34 mouse cellular contexts compared by ENCODE assay signal in genomic region chr7:110962943-110963654, GRCm38 (mm10). TPM values are rescaled to one million over a fixed set of nuclear protein-coding genes. Genes with fewer than 3 reads are reported as not detected.
DNase-seq lines count a peak whose midpoint lies in the region; ATAC-seq and TF ChIP-seq lines count a peak whose summit lies in the region.
"Had no signal": no experiment of that assay in that cellular context is flagged by ENCODE, and none has a peak within 500 bp of the region (broad histone marks: within the 10 kb centered on the region; RNA-seq: fewer than 3 reads in every experiment).

No protein-coding gene starts in this region.

- ATAC-seq in kidney, embryonic 14.5 days (ENCODE audit: low FRiP score, low TSS enrichment): 0 out of 2 replicates have a peak, but pooled peaks have one; percentile 66
- peak; percentile 59 for ATAC-seq in granulocyte monocyte progenitor cell, adult 5-6 weeks (replicated peaks; ENCODE audit: poor library complexity, severe bottlenecking)
- peak; percentile 74 for ATAC-seq in liver, embryonic 12.5 days
- ATAC-seq in liver, postnatal 0 days: peak; percentile 36; the same call in 1 of the 2 replicates
- no peak for ATAC-seq in lung, postnatal 0 days
- no peak for ATAC-seq in megakaryocyte-erythroid progenitor cell, adult 5-6 weeks (replicated peaks; ENCODE audit: low FRiP score, low TSS enrichment, poor library complexity, severe bottlenecking)
- no peak for ATAC-seq in stomach, postnatal 0 days (ENCODE audit: low FRiP score, low TSS enrichment)
- ATAC-seq: forebrain, embryonic 16.5 days; inflammation-experienced regulatory T-cells, adult 6 months; midbrain, embryonic 15.5 days; Patski had no signal

- H3K27ac ChIP-seq in kidney, embryonic 14.5 days (ENCODE audit: low read depth, low read length): no peak overlapping the region
- H3K27ac ChIP-seq in liver, embryonic 12.5 days: 0 out of 2 replicates have a peak overlapping the region, but pooled peaks have one; percentile 3
- H3K27ac ChIP-seq in liver, postnatal 0 days (ENCODE audit: low read depth): peak overlapping the region; percentile 46; the same call in 1 of the 2 replicates
- H3K27ac ChIP-seq in lung, postnatal 0 days (ENCODE audit: low read length): no peak overlapping the region
- no peak overlapping the region for H3K27ac ChIP-seq in stomach, postnatal 0 days (replicated peaks)
- H3K27ac ChIP-seq: embryonic facial prominence, embryonic 13.5 days; forebrain, embryonic 10.5 days; hindbrain, embryonic 10.5 days; hindbrain, embryonic 15.5 days; limb, embryonic 10.5 days; limb, embryonic 15.5 days; lung, embryonic 15.5 days; midbrain, embryonic 10.5 days; midbrain, embryonic 15.5 days; neural tube, embryonic 15.5 days; stomach, embryonic 15.5 days had no signal

- WGBS in kidney, embryonic 14.5 days: 44% methylated on average over 9 of the region's 9 CpGs
- WGBS in liver, embryonic 12.5 days (ENCODE audit: insufficient replicate concordance): 44% methylated on average over 9 of the region's 9 CpGs
- 40% methylated on average over 9 of the region's 9 CpGs for WGBS in liver, postnatal 0 days (ENCODE audit: insufficient replicate concordance)
- 70% methylated on average over 9 of the region's 9 CpGs for WGBS in lung, postnatal 0 days
- 67% methylated on average over 9 of the region's 9 CpGs for WGBS in stomach, postnatal 0 days

- H3K4me1 ChIP-seq in kidney, embryonic 14.5 days (ENCODE audit: control insufficient read depth, insufficient read depth, low read length): 0 out of 2 replicates have a peak, but pooled peaks cover 12% of the 10 kb centered on the region
- H3K4me1 ChIP-seq in liver, embryonic 12.5 days: peaks cover 67% of the 10 kb centered on the region
- H3K4me1 ChIP-seq in liver, postnatal 0 days (ENCODE audit: insufficient read depth): peaks cover 22% of the 10 kb centered on the region
- no peaks in the 10 kb centered on the region for H3K4me1 ChIP-seq in lung, postnatal 0 days (ENCODE audit: insufficient read depth, low read depth, low read length)
- no peaks in the 10 kb centered on the region for H3K4me1 ChIP-seq in stomach, postnatal 0 days (replicated peaks; ENCODE audit: control insufficient read depth, insufficient read depth)
- H3K4me1 ChIP-seq: embryonic facial prominence, embryonic 13.5 days; forebrain, embryonic 10.5 days; hindbrain, embryonic 15.5 days; limb, embryonic 10.5 days; lung, embryonic 15.5 days; midbrain, embryonic 15.5 days; stomach, embryonic 15.5 days had no signal

- no peaks in the 10 kb centered on the region for H3K27me3 ChIP-seq in kidney, embryonic 14.5 days (ENCODE audit: control insufficient read depth, insufficient read depth, low read length)
- H3K27me3 ChIP-seq in liver, embryonic 12.5 days (replicated peaks): no peaks in the 10 kb centered on the region
- H3K27me3 ChIP-seq in liver, postnatal 0 days (ENCODE audit: insufficient read depth, low read length): no peaks in the 10 kb centered on the region
- H3K27me3 ChIP-seq in lung, postnatal 0 days (replicated peaks; ENCODE audit: insufficient read depth, low read length): no peaks in the 10 kb centered on the region
- H3K27me3 ChIP-seq in stomach, postnatal 0 days (ENCODE audit: control insufficient read depth, insufficient read depth, low read length): no peaks in the 10 kb centered on the region
- H3K27me3 ChIP-seq: embryonic facial prominence, embryonic 13.5 days; hindbrain, embryonic 15.5 days; limb, embryonic 15.5 days; lung, embryonic 15.5 days; midbrain, embryonic 15.5 days; neural tube, embryonic 15.5 days; Patski; stomach, embryonic 15.5 days had no signal

- no peak overlapping the region for H3K4me2 ChIP-seq in kidney, embryonic 14.5 days (replicated peaks; ENCODE audit: low read depth, low read length)
- H3K4me2 ChIP-seq in liver, embryonic 12.5 days: peak overlapping the region; percentile 28; the same call in 1 of the 2 replicates
- H3K4me2 ChIP-seq in liver, postnatal 0 days (ENCODE audit: low read depth, low read length): peak overlapping the region; percentile 24; the same call in 1 of the 2 replicates
- no peak overlapping the region for H3K4me2 ChIP-seq in lung, postnatal 0 days (replicated peaks; ENCODE audit: low read depth, low read length)
- no peak overlapping the region for H3K4me2 ChIP-seq in stomach, postnatal 0 days (replicated peaks; ENCODE audit: low read depth)
- H3K4me2 ChIP-seq: embryonic facial prominence, embryonic 13.5 days; heart, embryonic 11.5 days; hindbrain, embryonic 15.5 days; limb, embryonic 15.5 days; lung, embryonic 15.5 days; midbrain, embryonic 15.5 days; neural tube, embryonic 15.5 days; stomach, embryonic 15.5 days had no signal

- TF ChIP-seq CTCF in liver, postnatal 0 days (IDR thresholded peaks at IDR 0.05; ENCODE audit: low read depth): no peak
- no peak for TF ChIP-seq CTCF in lung, postnatal 0 days (IDR thresholded peaks at IDR 0.05)
- no peak for TF ChIP-seq CTCF in stomach, postnatal 0 days (IDR thresholded peaks at IDR 0.05; ENCODE audit: low read depth)

- H3K36me3 ChIP-seq in kidney, embryonic 14.5 days (ENCODE audit: control insufficient read depth, insufficient read depth, low read length): no peaks in the 10 kb centered on the region
- H3K36me3 ChIP-seq in liver, embryonic 12.5 days: no peaks in the 10 kb centered on the region
- no peaks in the 10 kb centered on the region for H3K36me3 ChIP-seq in liver, postnatal 0 days (replicated peaks; ENCODE audit: insufficient read depth, low read length)
- H3K36me3 ChIP-seq in lung, postnatal 0 days (ENCODE audit: insufficient read depth, low read length): no peaks in the 10 kb centered on the region
- no peaks in the 10 kb centered on the region for H3K36me3 ChIP-seq in stomach, postnatal 0 days (ENCODE audit: control insufficient read depth, insufficient read depth, low read length)
- H3K36me3 ChIP-seq: embryonic facial prominence, embryonic 13.5 days; forebrain, embryonic 10.5 days; hindbrain, embryonic 10.5 days; hindbrain, embryonic 15.5 days; limb, embryonic 10.5 days; limb, embryonic 15.5 days; lung, embryonic 15.5 days; midbrain, embryonic 10.5 days; midbrain, embryonic 15.5 days; neural tube, embryonic 15.5 days; stomach, embryonic 15.5 days had no signal

- DNase-seq in kidney, adult 9 months: no peak
- DNase-seq in liver, postnatal 0 days: no peak
- no peak for DNase-seq in lung, postnatal 0 days (ENCODE audit: low spot score)
- no peak for DNase-seq in stomach, postnatal 0 days (ENCODE audit: low spot score)
- DNase-seq: adrenal gland, postnatal 10 days; cerebellum, adult 11 months; cerebellum, adult 9-11 months; gastrocnemius, postnatal 10 days; heart, postnatal 10 days; kidney, postnatal 4 days; layer of hippocampus, postnatal 36 days; lung, postnatal 36 days; retina, postnatal 1 day; right cerebral cortex, postnatal 14 days; thymus, postnatal 14 days had no signal

- no peak overlapping the region for H3K9ac ChIP-seq in kidney, embryonic 14.5 days (ENCODE audit: low read depth, low read length)
- H3K9ac ChIP-seq in liver, embryonic 12.5 days: 0 out of 2 replicates have a peak overlapping the region, but pooled peaks have one; percentile 7
- H3K9ac ChIP-seq in liver, postnatal 0 days (replicated peaks): no peak overlapping the region
- H3K9ac ChIP-seq in lung, postnatal 0 days (replicated peaks; ENCODE audit: low read depth): no peak overlapping the region
- no peak overlapping the region for H3K9ac ChIP-seq in stomach, postnatal 0 days (ENCODE audit: low read length)
- H3K9ac ChIP-seq: embryonic facial prominence, embryonic 13.5 days; hindbrain, embryonic 15.5 days; limb, embryonic 15.5 days; lung, embryonic 15.5 days; midbrain, embryonic 15.5 days; neural tube, embryonic 15.5 days; stomach, embryonic 15.5 days had no signal

- TF ChIP-seq EP300 in liver, postnatal 0 days (IDR thresholded peaks at IDR 0.05; ENCODE audit: low read depth): no peak
- no peak for TF ChIP-seq EP300 in lung, postnatal 0 days (IDR thresholded peaks at IDR 0.05)
- TF ChIP-seq EP300 in stomach, postnatal 0 days (optimal IDR thresholded peaks at IDR 0.05): no peak

- no peak overlapping the region for H3K4me3 ChIP-seq in kidney, embryonic 14.5 days (ENCODE audit: low read length)
- H3K4me3 ChIP-seq in liver, embryonic 12.5 days: no peak overlapping the region
- H3K4me3 ChIP-seq in liver, postnatal 0 days (ENCODE audit: low read depth, low read length): no peak overlapping the region
- H3K4me3 ChIP-seq in lung, postnatal 0 days (ENCODE audit: low read depth, low read length): no peak overlapping the region
- no peak overlapping the region for H3K4me3 ChIP-seq in stomach, postnatal 0 days (ENCODE audit: low read depth, low read length)
- H3K4me3 ChIP-seq: embryonic facial prominence, embryonic 13.5 days; forebrain, embryonic 10.5 days; hindbrain, embryonic 10.5 days; hindbrain, embryonic 15.5 days; limb, embryonic 10.5 days; limb, embryonic 15.5 days; lung, embryonic 15.5 days; midbrain, embryonic 10.5 days; midbrain, embryonic 15.5 days; neural tube, embryonic 15.5 days; stomach, embryonic 15.5 days had no signal

- H3K9me3 ChIP-seq in kidney, embryonic 14.5 days (ENCODE audit: control insufficient read depth, low read length): no peaks in the 10 kb centered on the region
- no peaks in the 10 kb centered on the region for H3K9me3 ChIP-seq in liver, embryonic 12.5 days (replicated peaks)
- H3K9me3 ChIP-seq in liver, postnatal 0 days (ENCODE audit: low read length): no peaks in the 10 kb centered on the region
- H3K9me3 ChIP-seq in lung, postnatal 0 days (ENCODE audit: low read length): no peaks in the 10 kb centered on the region
- H3K9me3 ChIP-seq in stomach, postnatal 0 days (ENCODE audit: control insufficient read depth, low read length): no peaks in the 10 kb centered on the region
- H3K9me3 ChIP-seq: embryonic facial prominence, embryonic 13.5 days; forebrain, embryonic 10.5 days; hindbrain, embryonic 10.5 days; hindbrain, embryonic 15.5 days; limb, embryonic 10.5 days; limb, embryonic 15.5 days; lung, embryonic 15.5 days; midbrain, embryonic 10.5 days; midbrain, embryonic 15.5 days; neural tube, embryonic 15.5 days; stomach, embryonic 15.5 days had no signal

RNA-seq across cellular contexts. Expression of gene Mrvi1, which starts 19.2 kb away (rescaled TPM):
- 8.0 and 15.1 TPM in 2 replicates for polyA plus RNA-seq in kidney, embryonic 14.5 days (2014; fragmentation: Nextera tagmentation; extraction: Ambion mirVana)
- total RNA-seq in granulocyte monocyte progenitor cell, adult 5-6 weeks (2014; fragmentation: Nextera tagmentation): 0.41 TPM in 1 of 2 replicates, not detected in the other
- 0.09 and 0.21 TPM in 2 replicates for total RNA-seq in granulocyte monocyte progenitor cell, adult 5-6 weeks (2017)
- polyA plus RNA-seq in liver, embryonic 12.5 days (2016; fragmentation: Nextera tagmentation; extraction: Ambion mirVana): 14.7 and 14.9 TPM in 2 replicates
- polyA plus RNA-seq in liver, postnatal 0 days (2015; fragmentation: Nextera tagmentation; extraction: Ambion mirVana): 5.3 and 8.4 TPM in 2 replicates
- polyA plus RNA-seq in lung, postnatal 0 days (2015; fragmentation: Nextera tagmentation; extraction: Ambion mirVana): 1.8 and 2.3 TPM in 2 replicates
- total RNA-seq in megakaryocyte-erythroid progenitor cell, adult 5-6 weeks (2014; fragmentation: Nextera tagmentation): 0.98 and 1.0 TPM in 2 replicates
- 0.69 TPM in 1 of 2 replicates, not detected in the other for total RNA-seq in megakaryocyte-erythroid progenitor cell, adult 5-6 weeks (2017)
- 8.4 and 9.1 TPM in 2 replicates for polyA plus RNA-seq in stomach, postnatal 0 days (2015; fragmentation: Nextera tagmentation; extraction: Ambion mirVana)

Comparison
In these comparisons a context has a peak if more than half of its experiments do, and no peak if none do; other contexts are left out.
1. ATAC-seq: peak in kidney, embryonic 14.5 days (single experiment), granulocyte monocyte progenitor cell, adult 5-6 weeks (single experiment), liver, embryonic 12.5 days (single experiment) and liver, postnatal 0 days (single experiment); none in lung, postnatal 0 days (single experiment), megakaryocyte-erythroid progenitor cell, adult 5-6 weeks (single experiment) and stomach, postnatal 0 days (single experiment).
2. H3K27ac ChIP-seq: peak in liver, embryonic 12.5 days (single experiment) and liver, postnatal 0 days (single experiment); none in kidney, embryonic 14.5 days (single experiment), lung, postnatal 0 days (single experiment) and stomach, postnatal 0 days (single experiment).
3. H3K4me2 ChIP-seq: peak in liver, embryonic 12.5 days (single experiment) and liver, postnatal 0 days (single experiment); none in kidney, embryonic 14.5 days (single experiment), lung, postnatal 0 days (single experiment) and stomach, postnatal 0 days (single experiment).